Mouse (Mus musculus) kidney, adult 18-20 months (tissue): ENCODE results near the gene Hist1h3g.
A peak's percentile ranks its signal among the peaks of the same experiment; 100 is the strongest.

Source experiments
- DNase-seq: peaks from one replicate; pipeline ENCODE4 v3.0.0; 2021

Hist1h3g gene

GRCm38 (mm10) chr13:23581408-23582218, 46.4 kb downstream of the Hist1h3g start, which contains the start of gene Hist1h4d:
TSS of gene Hist1h4d (plus strand) at chr13:23581598.
- DNase-seq = peak; percentile 95

DNA sequence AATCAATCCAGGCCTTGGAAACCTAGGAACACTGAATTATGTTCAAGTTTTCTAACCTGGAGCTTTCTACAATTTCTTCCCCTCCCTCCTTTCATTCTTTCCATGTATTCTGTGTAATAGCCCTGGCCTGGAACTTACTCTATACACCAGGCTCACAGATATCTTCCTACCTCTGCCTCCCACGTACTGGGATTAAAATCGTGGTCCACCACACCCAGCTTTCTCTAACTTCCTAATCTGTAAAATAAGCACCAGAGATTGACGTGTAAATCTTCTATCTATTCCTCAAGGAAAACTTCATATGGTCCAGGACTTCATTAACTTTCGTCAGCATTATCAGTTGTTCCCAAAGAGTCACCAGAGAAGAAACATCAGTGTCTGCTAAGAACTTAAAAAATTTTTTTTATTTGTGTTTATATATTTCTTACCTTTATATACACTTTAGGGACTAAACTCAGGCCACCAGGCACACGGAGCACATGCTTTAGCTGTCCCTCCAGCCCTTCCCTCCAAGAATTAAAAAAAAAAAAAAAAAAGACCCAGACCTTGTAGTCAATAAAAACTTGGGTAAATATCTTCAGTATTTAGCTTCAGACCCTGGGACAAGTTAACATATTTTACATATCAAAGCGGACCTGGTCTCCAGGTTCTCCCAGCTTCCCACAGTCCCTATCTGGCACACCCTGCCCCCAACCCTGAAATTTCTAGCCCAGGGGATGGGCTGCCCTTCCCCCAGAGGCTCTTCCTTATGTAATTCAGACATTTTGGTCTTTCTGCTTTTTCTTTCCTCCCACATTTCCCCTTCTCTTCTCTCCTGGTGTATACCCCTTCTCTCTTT, 47.2 kb downstream of the Hist1h3g start:
- no peak for DNase-seq

- no peak for DNase-seq
Measured at GRCm38 (mm10) chr13:23583387-23584068, 48.3 kb downstream of the Hist1h3g start.

GRCm38 (mm10) chr13:23584331-23584730, 49.1 kb downstream of the Hist1h3g start:
- DNase-seq = no peak

- DNase-seq = peak; percentile 68
Measured at GRCm38 (mm10) chr13:23585029-23585441, 49.8 kb downstream of the Hist1h3g start.
